Mouse (Mus musculus): ENCODE measurements around the gene Tor3a. TPM values are rescaled to one million over a fixed set of nuclear protein-coding genes. Genes with fewer than 3 reads are reported as not detected.

The Tor3a gene
- 38.2 and 47.2 TPM in 2 replicates for polyA plus RNA-seq (2012; rRNA removed)

- 2% methylated on average over 37 of the region's 37 CpGs for WGBS
- DNase-seq: peak; percentile 58
- peak within 1 kb of the TSS; percentile 11; the same call in 1 of the 2 replicates for H3K27ac ChIP-seq (ENCODE audit: control insufficient read depth, insufficient read depth, low read length)
- no peaks in the 10 kb centered on the region for H3K27me3 ChIP-seq (ENCODE audit: control insufficient read depth, insufficient read depth, low read length)
- peaks cover 15% of the 10 kb centered on the region for H3K4me1 ChIP-seq (replicated peaks; ENCODE audit: control insufficient read depth, insufficient read depth, low read length)
- no peaks in the 10 kb centered on the region for H3K36me3 ChIP-seq (ENCODE audit: control insufficient read depth, insufficient read depth, low read length)
- TF ChIP-seq POLR2A (IDR thresholded peaks at IDR 0.05; ENCODE audit: control insufficient read depth, extremely low read depth, insufficient read depth, low read length, poor library complexity) (0 out of 2 replicates have a peak, but pooled peaks have one; percentile 29), CTCF (IDR thresholded peaks at IDR 0.05; ENCODE audit: borderline replicate concordance, control insufficient read depth, extremely low read depth, insufficient read depth, low read length, poor library complexity) (no peak)
- peak within 1 kb of the TSS; percentile 95 for H3K4me3 ChIP-seq (ENCODE audit: control insufficient read depth, insufficient read depth, low read length)
Observed at GRCm38 (mm10) chr1:156674195-156675000, at the start of gene Tor3a. Gene Tor3a, minus strand, starts transcription at chr1:156674356.

- TF ChIP-seq CTCF (IDR thresholded peaks at IDR 0.05; ENCODE audit: borderline replicate concordance, control insufficient read depth, extremely low read depth, insufficient read depth, low read length, poor library complexity): no peak
- no peak for TF ChIP-seq POLR2A (IDR thresholded peaks at IDR 0.05; ENCODE audit: control insufficient read depth, extremely low read depth, insufficient read depth, low read length, poor library complexity)
- Histone ChIP-seq H3K27me3 (ENCODE audit: control insufficient read depth, insufficient read depth, low read length) (no peaks in the 10 kb centered on the region), H3K36me3 (ENCODE audit: control insufficient read depth, insufficient read depth, low read length) (no peaks in the 10 kb centered on the region), H3K27ac (ENCODE audit: control insufficient read depth, insufficient read depth, low read length) (no peak overlapping the region), H3K4me3 (ENCODE audit: control insufficient read depth, insufficient read depth, low read length) (no peak overlapping the region), H3K4me1 (replicated peaks; ENCODE audit: control insufficient read depth, insufficient read depth, low read length) (no peaks in the 10 kb centered on the region)
- DNase-seq: no peak
- 77% methylated on average over 6 of the region's 6 CpGs for WGBS
Observed at GRCm38 (mm10) chr1:156722089-156722488, 47.9 kb upstream of the Tor3a start.

DNA sequence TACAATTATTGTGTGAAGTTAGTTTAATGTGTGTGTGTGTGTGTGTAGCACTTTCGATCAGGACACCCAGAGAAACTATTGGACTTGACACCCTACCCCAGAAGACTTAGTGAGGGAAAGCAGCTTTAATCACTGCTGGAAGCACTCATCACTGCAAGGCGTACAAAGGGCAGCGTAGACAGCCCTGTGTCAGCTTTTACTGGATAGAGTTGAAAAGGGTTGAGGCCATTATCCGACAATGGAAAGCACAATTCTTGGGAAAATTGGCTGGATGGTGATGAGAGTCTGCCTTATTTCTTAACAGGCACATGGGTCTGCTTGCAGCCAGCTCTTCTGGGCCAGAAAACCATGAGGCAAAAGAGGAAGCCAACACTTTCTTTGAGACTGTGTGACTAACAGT lies 45.9 kb upstream of the Tor3a start:
- WGBS: 95% methylated on average over 4 of the region's 4 CpGs
- TF ChIP-seq POLR2A (IDR thresholded peaks at IDR 0.05; ENCODE audit: control insufficient read depth, extremely low read depth, insufficient read depth, low read length, poor library complexity) (no peak), CTCF (IDR thresholded peaks at IDR 0.05; ENCODE audit: borderline replicate concordance, control insufficient read depth, extremely low read depth, insufficient read depth, low read length, poor library complexity) (no peak)
- Histone ChIP-seq H3K27me3 (ENCODE audit: control insufficient read depth, insufficient read depth, low read length) (no peaks in the 10 kb centered on the region), H3K4me3 (ENCODE audit: control insufficient read depth, insufficient read depth, low read length) (no peak overlapping the region), H3K4me1 (replicated peaks; ENCODE audit: control insufficient read depth, insufficient read depth, low read length) (no peaks in the 10 kb centered on the region), H3K36me3 (ENCODE audit: control insufficient read depth, insufficient read depth, low read length) (no peaks in the 10 kb centered on the region), H3K27ac (ENCODE audit: control insufficient read depth, insufficient read depth, low read length) (no peak overlapping the region)
- DNase-seq: no peak

DNA sequence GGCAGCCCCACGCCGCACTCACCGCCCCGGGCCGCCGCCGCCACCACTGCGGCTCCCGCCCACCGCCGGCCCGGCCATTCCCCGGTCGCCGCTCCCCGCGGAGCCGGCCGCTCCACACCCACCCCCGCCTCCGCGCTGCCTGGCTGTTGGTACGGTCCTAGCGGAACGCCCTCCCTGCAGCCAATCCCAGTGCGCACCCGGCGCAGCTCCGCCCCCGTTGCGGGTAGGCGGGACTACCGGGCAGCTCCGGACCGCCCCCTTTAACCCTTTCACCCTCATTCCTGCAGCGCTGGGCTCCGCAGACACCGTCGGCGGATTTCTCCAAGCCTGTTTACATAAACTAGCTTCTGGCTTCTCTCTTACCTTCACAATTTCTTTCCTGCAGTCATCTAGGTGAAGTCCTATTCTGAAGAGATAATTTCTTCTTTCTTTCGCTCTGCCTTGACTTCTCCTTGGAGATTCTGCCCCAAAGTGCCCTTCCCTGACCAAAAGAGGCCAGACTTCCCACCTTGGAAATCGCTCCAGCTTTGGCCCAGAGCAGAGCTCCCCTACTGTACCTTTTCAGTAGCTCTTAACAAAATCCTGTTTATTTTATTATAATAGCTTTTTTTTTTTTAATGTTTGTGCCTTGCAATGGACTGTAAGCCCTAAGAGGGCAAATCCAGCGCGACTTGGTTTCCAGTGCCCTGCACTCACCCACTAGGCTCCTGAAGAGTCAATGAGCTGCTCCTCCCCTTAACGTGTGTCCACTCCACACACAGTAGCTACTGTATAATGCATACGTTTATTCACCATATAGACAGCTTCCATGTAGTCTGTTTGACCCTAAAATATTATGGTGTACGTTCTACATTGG lies 45.0 kb upstream of the Tor3a start, which contains the start of gene Fam20b:
Gene Fam20b (minus strand): TSS at position 137 of the 856 bp plus-strand sequence.
- Histone ChIP-seq H3K27ac (ENCODE audit: control insufficient read depth, insufficient read depth, low read length) (no peak within 1 kb of the TSS), H3K27me3 (ENCODE audit: control insufficient read depth, insufficient read depth, low read length) (no peaks in the 10 kb centered on the region)
- peak; percentile 95 for DNase-seq

GRCm38 (mm10) chr1:156718286-156718949 lies 44.3 kb upstream of the Tor3a start:
- no peak for DNase-seq

More for the DNA sequence above, 45.0 kb upstream of the Tor3a start, which contains the start of gene Fam20b:
- Histone ChIP-seq H3K4me1 (replicated peaks; ENCODE audit: control insufficient read depth, insufficient read depth, low read length) (no peaks in the 10 kb centered on the region), H3K36me3 (ENCODE audit: control insufficient read depth, insufficient read depth, low read length) (no peaks in the 10 kb centered on the region), H3K4me3 (ENCODE audit: control insufficient read depth, insufficient read depth, low read length) (peak within 1 kb of the TSS; percentile 95)
- 6% methylated on average over 31 of the region's 47 CpGs for WGBS
- TF ChIP-seq CTCF (IDR thresholded peaks at IDR 0.05; ENCODE audit: borderline replicate concordance, control insufficient read depth, extremely low read depth, insufficient read depth, low read length, poor library complexity): no peak
- peak; percentile 22; the same call in 1 of the 2 replicates for TF ChIP-seq POLR2A (IDR thresholded peaks at IDR 0.05; ENCODE audit: control insufficient read depth, extremely low read depth, insufficient read depth, low read length, poor library complexity)

More at GRCm38 (mm10) chr1:156718286-156718949, 44.3 kb upstream of the Tor3a start:
- H3K36me3 ChIP-seq (ENCODE audit: control insufficient read depth, insufficient read depth, low read length): no peaks in the 10 kb centered on the region
- H3K4me1 ChIP-seq (replicated peaks; ENCODE audit: control insufficient read depth, insufficient read depth, low read length): no peaks in the 10 kb centered on the region
- H3K4me3 ChIP-seq (ENCODE audit: control insufficient read depth, insufficient read depth, low read length): peak overlapping the region; percentile 95
- no peaks in the 10 kb centered on the region for H3K27me3 ChIP-seq (ENCODE audit: control insufficient read depth, insufficient read depth, low read length)
- under 1% methylated on average over 51 of the region's 73 CpGs for WGBS
- H3K27ac ChIP-seq (ENCODE audit: control insufficient read depth, insufficient read depth, low read length): no peak overlapping the region
- TF ChIP-seq POLR2A (IDR thresholded peaks at IDR 0.05; ENCODE audit: control insufficient read depth, extremely low read depth, insufficient read depth, low read length, poor library complexity) (no peak), CTCF (IDR thresholded peaks at IDR 0.05; ENCODE audit: borderline replicate concordance, control insufficient read depth, extremely low read depth, insufficient read depth, low read length, poor library complexity) (peak; percentile 62; the same call in 1 of the 2 replicates)
